Mouse (Mus musculus) neural tube, embryonic 10.5 days (tissue): Measurements from ENCODE around the gene Zcchc24.

Experiments used
- DNase-seq: peaks from one replicate; pipeline ENCODE4 v3.0.0-alpha.2; 2017; ENCODE audit warnings: low spot score; ENCODE audit errors: extremely low spot score

Zcchc24 gene

GRCm38 (mm10) chr14:25780601-25781000 lies 11.8 kb upstream of the Zcchc24 start:
- no peak for DNase-seq

GRCm38 (mm10) chr14:25776294-25776693 lies 7.5 kb upstream of the Zcchc24 start:
- no peak for DNase-seq

- DNase-seq = no peak
Measured at GRCm38 (mm10) chr14:25774100-25774499, 5.3 kb upstream of the Zcchc24 start.

- DNase-seq = no peak
Measured at GRCm38 (mm10) chr14:25773039-25773438, 4.2 kb upstream of the Zcchc24 start.

GRCm38 (mm10) chr14:25769626-25770306 lies 927 bp upstream of the Zcchc24 start:
- DNase-seq = peak; percentile 73

DNA sequence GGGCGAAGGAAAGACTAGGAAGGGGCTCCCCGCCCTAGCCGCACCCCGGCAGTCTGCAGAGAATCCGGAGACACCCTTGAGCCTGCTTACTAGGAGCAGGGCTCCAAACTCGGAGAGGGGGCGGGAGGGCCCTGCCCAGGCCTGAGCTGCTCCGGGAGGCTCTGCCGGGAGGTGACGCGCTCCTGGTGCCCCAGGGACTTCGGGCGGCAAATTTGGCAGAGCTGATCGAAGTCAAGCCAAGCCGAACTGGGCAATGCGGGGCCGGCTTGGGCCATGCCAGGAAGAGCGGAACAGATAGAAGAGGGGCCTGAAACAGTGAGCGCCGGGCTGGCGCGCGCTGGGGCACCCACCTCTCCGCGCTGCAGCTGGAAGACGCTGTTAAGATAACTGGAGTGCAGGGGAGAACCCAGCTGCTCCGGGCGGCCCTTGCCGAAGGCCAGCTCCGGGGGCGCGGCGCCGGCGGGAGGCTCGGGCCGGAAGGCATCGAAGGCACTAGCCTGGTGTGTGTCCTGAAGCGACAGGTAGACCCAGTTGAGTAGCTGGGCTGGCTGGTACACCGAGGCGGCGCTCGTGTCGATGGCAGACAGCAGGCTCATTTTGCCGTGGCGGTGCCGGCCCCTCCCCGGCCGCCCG lies 462 bp downstream of the Zcchc24 start:
- DNase-seq = peak; percentile 74

- DNase-seq = peak; percentile 50
Measured at GRCm38 (mm10) chr14:25767725-25768203, 1.1 kb downstream of the Zcchc24 start.

DNA sequence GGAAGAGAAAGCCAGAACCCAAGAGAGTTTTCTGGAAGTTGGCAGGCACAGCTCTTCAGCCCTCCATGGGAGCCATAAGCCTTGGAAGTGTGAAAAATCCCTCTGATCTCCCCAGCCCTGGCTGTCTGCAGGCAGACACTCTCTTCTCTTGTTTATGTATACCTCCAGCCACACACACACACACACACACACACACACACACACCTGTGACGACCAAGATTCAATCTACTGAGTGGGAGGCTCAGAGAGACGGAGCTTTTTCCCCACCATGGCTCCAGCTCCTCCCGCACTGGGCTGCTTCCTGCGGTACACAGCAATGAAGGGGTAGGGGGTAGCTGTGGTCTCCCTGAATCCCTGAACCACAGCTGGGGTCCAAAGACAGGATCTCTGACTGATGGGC lies 2.4 kb downstream of the Zcchc24 start:
- no peak for DNase-seq

DNA sequence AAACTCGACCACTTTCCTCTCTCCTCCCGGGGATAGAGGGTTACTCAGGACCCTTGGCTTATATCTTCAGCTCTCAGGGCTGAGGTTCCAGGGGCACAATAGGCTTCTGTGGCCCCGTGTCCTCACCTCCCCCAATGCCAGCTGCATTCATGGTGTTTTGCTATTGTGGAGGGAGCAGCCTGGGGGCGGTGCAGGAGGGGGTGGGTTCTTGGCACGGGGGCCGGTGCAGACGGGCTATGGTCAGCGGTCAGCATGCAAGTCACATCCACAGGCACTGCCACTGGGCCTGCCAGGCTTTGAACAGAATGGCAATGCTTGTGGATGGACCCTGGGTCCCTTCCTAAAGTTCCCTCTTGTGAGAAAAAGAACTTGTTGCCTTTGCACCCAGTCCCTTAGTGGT lies 2.9 kb downstream of the Zcchc24 start:
- no peak for DNase-seq

DNA sequence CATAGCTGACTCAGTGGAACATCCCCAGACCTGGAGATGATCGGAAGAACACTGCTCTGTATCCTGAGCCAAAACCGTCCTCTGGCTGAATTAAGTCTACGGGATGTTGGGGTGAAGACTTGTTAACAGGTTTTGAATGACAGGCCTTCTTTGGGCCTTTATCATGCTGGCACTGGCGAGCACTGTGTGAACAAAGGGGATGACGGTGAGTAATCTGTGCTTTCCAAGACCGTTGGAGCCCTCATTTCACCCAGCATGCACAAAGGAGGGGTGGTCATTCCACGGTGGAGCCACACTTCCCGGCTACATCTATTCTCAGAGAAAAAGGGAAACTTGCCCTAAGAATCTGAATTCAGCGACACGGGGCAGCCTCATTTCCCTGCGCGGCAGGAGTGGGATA lies 3.7 kb downstream of the Zcchc24 start:
- no peak for DNase-seq

DNA sequence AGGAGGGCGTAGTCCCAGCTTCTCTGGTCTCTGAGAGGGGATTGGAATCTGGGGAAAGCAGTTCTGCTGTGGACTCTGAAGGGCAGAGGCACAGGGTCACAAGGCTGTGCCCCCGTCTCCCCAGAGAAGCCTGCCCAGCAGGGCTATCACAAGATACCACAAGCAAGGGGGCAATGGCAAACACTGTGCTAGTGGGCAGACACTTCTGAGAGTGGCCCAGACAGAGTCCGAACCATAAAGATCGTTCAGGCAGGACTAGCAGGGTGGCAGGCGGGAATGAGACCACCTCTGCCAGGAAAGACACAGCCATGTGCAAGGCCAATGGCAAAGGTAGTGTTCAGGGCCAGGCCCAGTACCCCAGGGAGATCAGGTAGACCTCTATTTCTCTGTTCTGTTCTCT lies 7.7 kb downstream of the Zcchc24 start:
- DNase-seq = no peak

DNA sequence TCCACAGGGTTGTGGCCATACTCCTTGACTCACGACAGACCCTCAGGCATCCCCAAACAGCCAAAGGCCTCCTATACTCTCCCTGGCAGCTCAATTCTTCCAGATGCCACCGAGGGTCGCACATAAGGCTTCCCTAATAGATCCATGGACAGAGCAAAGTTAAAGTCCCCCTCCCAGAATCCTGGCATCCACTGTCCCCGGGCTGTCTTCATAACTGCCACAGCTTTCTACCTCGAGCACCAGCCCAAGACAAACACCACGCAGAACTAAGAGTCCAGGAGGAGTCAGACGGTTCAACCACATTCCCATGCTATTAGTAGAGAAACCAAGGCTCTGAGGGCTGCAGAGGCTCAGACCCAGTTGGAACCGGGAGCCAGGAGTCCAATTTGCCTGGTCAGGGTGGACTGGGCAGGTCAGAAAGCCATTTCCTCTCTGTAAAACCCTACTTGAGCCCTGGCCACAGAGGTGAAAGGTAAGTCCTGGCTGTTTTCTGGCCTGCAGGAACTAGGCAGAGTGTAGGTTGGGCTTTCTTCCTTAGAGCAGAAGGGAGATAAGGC lies 8.8 kb downstream of the Zcchc24 start:
- no peak for DNase-seq

GRCm38 (mm10) chr14:25759551-25759950 lies 9.3 kb downstream of the Zcchc24 start:
- DNase-seq = no peak

DNA sequence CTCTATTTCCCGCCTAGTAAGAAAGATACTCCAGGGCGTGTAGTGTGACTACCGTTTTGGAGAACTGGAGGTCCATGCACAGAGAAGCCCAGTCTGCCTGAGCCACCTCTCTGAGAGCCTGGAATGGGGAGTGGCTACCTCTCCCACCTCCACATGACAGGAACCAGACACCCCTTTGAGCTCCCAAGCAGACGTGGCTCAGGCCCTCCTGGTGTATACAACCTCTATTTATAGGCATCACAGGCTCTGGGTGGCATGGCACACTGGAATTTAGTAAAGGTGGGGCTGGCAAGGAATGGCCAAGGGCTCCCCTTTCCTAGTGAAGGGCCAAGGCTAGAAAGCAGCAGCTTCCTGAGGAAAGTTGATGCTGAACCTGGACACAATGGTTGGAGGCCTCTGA lies 10.9 kb downstream of the Zcchc24 start:
- no peak for DNase-seq

GRCm38 (mm10) chr14:25756385-25756990 lies 12.4 kb downstream of the Zcchc24 start:
- DNase-seq = no peak

- no peak for DNase-seq
Measured at GRCm38 (mm10) chr14:25755541-25755940, 13.3 kb downstream of the Zcchc24 start.

- DNase-seq = no peak
Measured at GRCm38 (mm10) chr14:25754531-25755484, 14.0 kb downstream of the Zcchc24 start.

- DNase-seq = no peak
Measured at GRCm38 (mm10) chr14:25753021-25753420, 15.8 kb downstream of the Zcchc24 start.

- DNase-seq = no peak
Measured at GRCm38 (mm10) chr14:25751067-25751466, 17.8 kb downstream of the Zcchc24 start.

DNA sequence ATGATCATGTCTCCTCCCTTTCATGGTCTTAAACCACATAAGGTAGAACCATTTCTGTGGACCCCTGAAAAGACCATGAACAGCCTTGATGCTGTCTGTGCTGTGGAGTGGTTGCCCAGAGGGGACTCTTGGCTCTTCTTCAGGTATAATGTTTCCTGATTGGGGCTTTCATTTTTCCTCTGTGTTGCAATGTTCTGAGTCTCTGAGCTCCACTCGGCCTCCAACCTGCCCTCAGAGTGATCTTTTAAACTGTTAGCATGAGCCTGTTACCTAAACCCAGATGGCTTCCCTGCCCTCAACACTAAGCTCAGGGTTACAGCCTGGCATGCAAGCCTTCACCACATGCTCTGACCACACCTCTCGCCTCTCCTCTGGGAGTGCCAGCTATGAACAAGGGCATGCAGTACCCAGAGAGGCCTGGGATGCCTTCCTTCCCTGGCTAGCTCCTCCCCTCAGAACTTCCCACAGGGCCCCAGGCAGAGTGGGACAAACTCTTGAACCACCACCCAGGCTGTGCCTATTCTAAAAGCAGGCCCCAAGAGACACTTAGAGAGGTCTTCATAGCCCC lies 18.3 kb downstream of the Zcchc24 start:
- no peak for DNase-seq
